Comparison of ENCODE assay signal across 22 mouse cellular contexts in genomic region chr2:4184991-4185390, GRCm38 (mm10).
DNase-seq lines count a peak whose midpoint lies in the region; ATAC-seq and TF ChIP-seq lines count a peak whose summit lies in the region.
"Had no signal": no experiment of that assay in that cellular context is flagged by ENCODE, and none has a peak within 500 bp of the region (broad histone marks: within the 10 kb centered on the region; RNA-seq: fewer than 3 reads in every experiment).

No protein-coding gene starts in this region.

- H3K9me3 ChIP-seq in kidney, embryonic 15.5 days (replicated peaks), result no peaks in the 10 kb centered on the region
- H3K9me3 ChIP-seq: embryonic facial prominence, embryonic 13.5 days; embryonic facial prominence, embryonic 15.5 days; forebrain, embryonic 10.5 days; forebrain, embryonic 12.5 days had no signal

- H3K27me3 ChIP-seq in kidney, embryonic 15.5 days, result no peaks in the 10 kb centered on the region
- no peaks in the 10 kb centered on the region for H3K27me3 ChIP-seq in kidney, adult 2 months (replicated peaks; ENCODE audit: control insufficient read depth, insufficient read depth, low read length)
- H3K27me3 ChIP-seq: embryonic facial prominence, embryonic 13.5 days; embryonic facial prominence, embryonic 15.5 days; forebrain, embryonic 12.5 days had no signal

- 53% methylated on average over 8 of the region's 8 CpGs for WGBS in kidney, embryonic 15.5 days
- WGBS in kidney, adult 2 months, result 36% methylated on average over 8 of the region's 8 CpGs

- H3K4me1 ChIP-seq in kidney, embryonic 15.5 days, result peaks cover 10% of the 10 kb centered on the region
- H3K4me1 ChIP-seq in kidney, adult 2 months (ENCODE audit: control insufficient read depth, insufficient read depth, low read length), result no peaks in the 10 kb centered on the region
- H3K4me1 ChIP-seq: embryonic facial prominence, embryonic 15.5 days had no signal

- H3K9ac ChIP-seq in kidney, embryonic 15.5 days, result no peak overlapping the region
- H3K9ac ChIP-seq: embryonic facial prominence, embryonic 13.5 days; embryonic facial prominence, embryonic 15.5 days; forebrain, embryonic 12.5 days had no signal

- 0 out of 2 replicates have a peak overlapping the region, but pooled peaks have one; percentile 19 for H3K4me2 ChIP-seq in kidney, embryonic 15.5 days
- H3K4me2 ChIP-seq: embryonic facial prominence, embryonic 13.5 days; embryonic facial prominence, embryonic 15.5 days; forebrain, embryonic 12.5 days had no signal

- no peak for TF ChIP-seq POLR2A in kidney, adult 2 months (IDR thresholded peaks at IDR 0.05; ENCODE audit: low read depth, low read length)

- TF ChIP-seq CTCF in kidney, adult 2 months (conservative IDR thresholded peaks at IDR 0.05; ENCODE audit: insufficient read depth, insufficient read length, low read depth, low read length), result no peak

- no peak overlapping the region for H3K4me3 ChIP-seq in kidney, embryonic 15.5 days (replicated peaks)
- H3K4me3 ChIP-seq in kidney, adult 2 months (ENCODE audit: insufficient read depth, low read depth, low read length), result no peak overlapping the region
- H3K4me3 ChIP-seq: embryonic facial prominence, embryonic 13.5 days; embryonic facial prominence, embryonic 15.5 days; erythroblast, embryonic 14.5 days; forebrain, embryonic 10.5 days; forebrain, embryonic 12.5 days had no signal

- no peak for DNase-seq in kidney, adult 18-20 months
- DNase-seq in kidney, postnatal 4 days, result peak; percentile 42 to 56
- DNase-seq in kidney, adult 2 months, result no peak
- peak; percentile 10 to 13 for DNase-seq in spleen, postnatal 36 days (ENCODE audit: low spot score in 2 of 2)
- no peak for DNase-seq in spleen, postnatal 4 days (ENCODE audit: low spot score in 2 of 2)
- DNase-seq: adrenal gland, adult 2 months; adrenal gland, postnatal 10 days; adrenal gland, postnatal 25 days; cerebellum, adult 11 months; cerebellum, adult 18-20 months; cerebellum, adult 8-10 months; cerebellum, adult 9-11 months; cerebellum, postnatal 14 days; cerebellum, postnatal 36 days; embryo, embryonic 11 days had no signal

- peak overlapping the region; percentile 41 for H3K27ac ChIP-seq in kidney, embryonic 15.5 days
- no peak overlapping the region for H3K27ac ChIP-seq in kidney, adult 2 months (ENCODE audit: insufficient read depth, low read depth, low read length)
- H3K27ac ChIP-seq: embryonic facial prominence, embryonic 13.5 days; embryonic facial prominence, embryonic 15.5 days; forebrain, embryonic 10.5 days; forebrain, embryonic 12.5 days had no signal

- H3K36me3 ChIP-seq in kidney, embryonic 15.5 days, result no peaks in the 10 kb centered on the region
- H3K36me3 ChIP-seq in kidney, adult 2 months (ENCODE audit: control insufficient read depth, insufficient read depth, low read length), result no peaks in the 10 kb centered on the region
- H3K36me3 ChIP-seq: embryonic facial prominence, embryonic 13.5 days; embryonic facial prominence, embryonic 15.5 days; forebrain, embryonic 10.5 days; forebrain, embryonic 12.5 days had no signal

- ATAC-seq in kidney, embryonic 15.5 days (replicated peaks; ENCODE audit: low FRiP score), result peak; percentile 75
- ATAC-seq: forebrain, embryonic 14.5 days had no signal

Comparison
In these comparisons a context has a peak if more than half of its experiments do, and no peak if none do; other contexts are left out.
1. DNase-seq: peak in kidney, postnatal 4 days (2 of 2) and spleen, postnatal 36 days (2 of 2); none in kidney, adult 18-20 months (single experiment), kidney, adult 2 months (single experiment) and spleen, postnatal 4 days (0 of 2).